Mouse (Mus musculus): ENCODE measurements at regions not wholly inside any gene's neighbourhood (a gene's known extent, or its start where the extent isn't known, plus 50 kb on each side); places are given as distances from the start of the nearest gene placed in this dataset. TPM values are rescaled to one million over a fixed set of nuclear protein-coding genes. Genes with fewer than 3 reads are reported as not detected.

- no peak overlapping the region for H3K4me2 ChIP-seq
- no peak for ATAC-seq (ENCODE audit: borderline replicate concordance, extremely low read depth, low FRiP score, low TSS enrichment)
- peaks cover 14% of the 10 kb centered on the region; the same call in 1 of the 2 replicates for H3K4me1 ChIP-seq
- H3K9me3 ChIP-seq, result no peaks in the 10 kb centered on the region
- H3K4me3 ChIP-seq, result no peak overlapping the region
- H3K9ac ChIP-seq, result no peak overlapping the region
- H3K36me3 ChIP-seq, result no peaks in the 10 kb centered on the region
- 87% methylated on average over 2 of the region's 2 CpGs for WGBS
- peaks cover 4% of the 10 kb centered on the region; the same call in 1 of the 2 replicates for H3K27me3 ChIP-seq
- no peak overlapping the region for H3K27ac ChIP-seq
These were observed 102.8 kb downstream of the 4931417E11Rik start for GRCm38 (mm10) chr6:73366626-73367025.

- 82% methylated on average over 9 of the region's 9 CpGs for WGBS
- Histone ChIP-seq H3K9me3 (no peaks in the 10 kb centered on the region), H3K36me3 (no peaks in the 10 kb centered on the region), H3K27me3 (peaks cover 4% of the 10 kb centered on the region; the same call in 1 of the 2 replicates), H3K4me2 (no peak overlapping the region), H3K27ac (no peak overlapping the region), H3K4me1 (peaks cover 14% of the 10 kb centered on the region; the same call in 1 of the 2 replicates), H3K4me3 (no peak overlapping the region), H3K9ac (no peak overlapping the region)
- ATAC-seq (ENCODE audit: borderline replicate concordance, extremely low read depth, low FRiP score, low TSS enrichment), result no peak
These were observed 104.2 kb downstream of the 4931417E11Rik start for GRCm38 (mm10) chr6:73365306-73365705.

- H3K4me2 ChIP-seq, result no peak overlapping the region
- H3K27me3 ChIP-seq, result no peaks in the 10 kb centered on the region
- no peak overlapping the region for H3K27ac ChIP-seq
- ATAC-seq (ENCODE audit: borderline replicate concordance, extremely low read depth, low FRiP score, low TSS enrichment), result no peak
- no peaks in the 10 kb centered on the region for H3K36me3 ChIP-seq
- 53% methylated on average over 6 of the region's 6 CpGs for WGBS
- no peak overlapping the region for H3K9ac ChIP-seq
- no peaks in the 10 kb centered on the region for H3K9me3 ChIP-seq
- no peaks in the 10 kb centered on the region for H3K4me1 ChIP-seq
- no peak overlapping the region for H3K4me3 ChIP-seq
These were observed 86.8 kb downstream of the Suclg1 start for GRCm38 (mm10) chr6:73334995-73335394.

- Histone ChIP-seq H3K9ac (no peak overlapping the region), H3K27ac (no peak overlapping the region), H3K4me3 (no peak overlapping the region), H3K36me3 (no peaks in the 10 kb centered on the region), H3K4me2 (no peak overlapping the region), H3K27me3 (no peaks in the 10 kb centered on the region), H3K4me1 (no peaks in the 10 kb centered on the region), H3K9me3 (no peaks in the 10 kb centered on the region)
- WGBS, result 81% methylated on average over 11 of the region's 11 CpGs
- no peak for ATAC-seq (ENCODE audit: borderline replicate concordance, extremely low read depth, low FRiP score, low TSS enrichment)
These were observed 81.5 kb downstream of the Suclg1 start for GRCm38 (mm10) chr6:73329666-73330065.

Small RNAs in the stretch of these regions (microRNA-seq; reads per million reads assigned to microRNA genes)
- not detected for gene Gm24370

Measured in lung, embryonic 15.5 days (tissue).